Mouse (Mus musculus): Measurements from ENCODE around the gene Cdk20.

DNA sequence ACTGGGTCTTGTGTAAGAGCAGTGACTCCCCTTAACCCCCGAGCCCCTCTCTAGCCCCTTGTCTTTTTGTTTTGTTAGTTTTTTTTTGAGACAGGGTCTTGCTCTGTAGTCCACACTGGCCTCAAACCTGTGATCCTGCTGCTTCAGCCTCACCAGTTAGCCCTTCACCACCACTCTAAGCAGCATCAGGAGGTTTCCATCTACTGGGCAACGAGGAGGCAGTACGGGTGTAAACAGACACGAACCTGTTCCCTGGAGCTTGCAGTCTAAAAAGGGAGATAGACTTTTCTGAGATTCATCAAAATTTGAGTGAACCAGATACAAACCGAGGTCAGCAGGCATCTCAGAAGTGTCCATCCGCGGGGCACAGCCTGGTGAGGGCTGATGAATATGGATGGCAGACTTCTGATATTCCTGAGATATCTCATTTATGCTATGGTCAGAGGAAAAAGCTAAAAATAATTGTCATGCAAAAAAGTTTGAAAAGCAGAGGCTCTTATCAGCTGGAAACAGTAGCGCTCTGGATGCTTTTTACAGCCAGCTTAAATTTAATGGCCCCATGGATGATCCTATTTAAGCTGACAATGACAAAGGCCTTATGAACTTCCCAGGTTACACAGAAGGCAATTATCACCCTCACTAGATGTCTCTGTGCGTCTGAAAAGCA, 13.3 kb downstream of the Cdk20 start:
- TF ChIP-seq CTCF (IDR thresholded peaks at IDR 0.05; ENCODE audit: low read depth): no peak
- 0 out of 2 replicates have a peak, but pooled peaks have one; percentile 17 for TF ChIP-seq EP300 (IDR thresholded peaks at IDR 0.05; ENCODE audit: low read depth)

All from liver, embryonic 14.5 days (tissue).